Mouse (Mus musculus) adrenal gland, postnatal 14 days (tissue): ENCODE measurements at regions not wholly inside any gene's neighbourhood (a gene's known extent, or its start where the extent isn't known, plus 50 kb on each side); places are given as distances from the start of the nearest gene placed in this dataset.

Source experiments
- DNase-seq: peaks from one replicate; pipeline ENCODE4 v3.0.0; 2021; ENCODE audit warnings: mixed read lengths

GRCm38 (mm10) chr15:56042449-56042848 is 1435.0 kb downstream of the Slc22a22 start:
- DNase-seq: no peak

GRCm38 (mm10) chr15:56030007-56030406 is 1447.4 kb downstream of the Slc22a22 start:
- no peak for DNase-seq

GRCm38 (mm10) chr15:56027197-56027818 is 1450.1 kb downstream of the Slc22a22 start:
- no peak for DNase-seq

GRCm38 (mm10) chr15:56024705-56025104 is 1452.7 kb downstream of the Slc22a22 start:
- DNase-seq: no peak

- DNase-seq: no peak
Observed at GRCm38 (mm10) chr15:56023862-56024484, 1453.5 kb downstream of the Slc22a22 start.

GRCm38 (mm10) chr15:56022315-56022714 is 1455.1 kb downstream of the Slc22a22 start:
- DNase-seq: peak; percentile 78

- DNase-seq: no peak
Observed at GRCm38 (mm10) chr15:56018141-56018540, 1459.3 kb downstream of the Slc22a22 start.

GRCm38 (mm10) chr15:56017561-56017960 is 1459.9 kb downstream of the Slc22a22 start:
- no peak for DNase-seq

- no peak for DNase-seq
Observed at GRCm38 (mm10) chr15:56016070-56016469, 1461.4 kb downstream of the Slc22a22 start.

GRCm38 (mm10) chr15:56014059-56014620 is 1463.3 kb downstream of the Slc22a22 start:
- peak; percentile 70 for DNase-seq

- DNase-seq: no peak
Observed at GRCm38 (mm10) chr15:56008603-56009174, 1468.7 kb downstream of the Slc22a22 start.

- DNase-seq: no peak
Observed at GRCm38 (mm10) chr15:56007376-56007775, 1470.0 kb downstream of the Slc22a22 start.

GRCm38 (mm10) chr15:56005361-56005760 is 1472.1 kb downstream of the Slc22a22 start:
- DNase-seq: no peak

GRCm38 (mm10) chr15:56003921-56004320 is 1473.5 kb downstream of the Slc22a22 start:
- no peak for DNase-seq

- DNase-seq: no peak
Observed at GRCm38 (mm10) chr15:55999605-56000004, 1477.8 kb downstream of the Slc22a22 start.

- no peak for DNase-seq
Observed at GRCm38 (mm10) chr15:55997977-55998376, 1479.4 kb downstream of the Slc22a22 start.

- DNase-seq: no peak
Observed at GRCm38 (mm10) chr15:55994680-55995079, 1482.7 kb downstream of the Slc22a22 start.

GRCm38 (mm10) chr15:55975843-55976242 is 1501.6 kb downstream of the Slc22a22 start:
- no peak for DNase-seq

GRCm38 (mm10) chr15:55966780-55967179 is 1510.6 kb downstream of the Slc22a22 start:
- DNase-seq: peak; percentile 34

GRCm38 (mm10) chr15:55965296-55965695 is 1512.1 kb downstream of the Slc22a22 start:
- no peak for DNase-seq

GRCm38 (mm10) chr15:55962093-55962492 is 1515.3 kb downstream of the Slc22a22 start:
- DNase-seq: no peak
